Mouse (Mus musculus): ENCODE measurements around the gene Kazn.

Kazn gene

GRCm38 (mm10) chr4:142079629-142080486 is 159.3 kb downstream of the Kazn start:
- no peak for DNase-seq (ENCODE audit: low spot score in 2 of 2)

- DNase-seq (ENCODE audit: low spot score in 2 of 2): no peak
These were observed 161.5 kb downstream of the Kazn start for GRCm38 (mm10) chr4:142077572-142078271.

GRCm38 (mm10) chr4:142076883-142077282 is 162.3 kb downstream of the Kazn start:
- DNase-seq (ENCODE audit: low spot score in 2 of 2): no peak

GRCm38 (mm10) chr4:142075931-142076330 is 163.3 kb downstream of the Kazn start:
- DNase-seq (ENCODE audit: low spot score in 2 of 2): no peak

- no peak for DNase-seq (ENCODE audit: low spot score in 2 of 2)
These were observed 165.0 kb downstream of the Kazn start for GRCm38 (mm10) chr4:142074060-142074732.

GRCm38 (mm10) chr4:142071243-142071991 is 167.8 kb downstream of the Kazn start:
- no peak for DNase-seq (ENCODE audit: low spot score in 2 of 2)

- DNase-seq (ENCODE audit: low spot score in 2 of 2): no peak
These were observed 168.4 kb downstream of the Kazn start for GRCm38 (mm10) chr4:142070840-142071239.

GRCm38 (mm10) chr4:142068899-142069812 is 170.0 kb downstream of the Kazn start:
- no peak for DNase-seq (ENCODE audit: low spot score in 2 of 2)

- no peak for DNase-seq (ENCODE audit: low spot score in 2 of 2)
These were observed 172.6 kb downstream of the Kazn start for GRCm38 (mm10) chr4:142066576-142066975.

GRCm38 (mm10) chr4:142065835-142066234 is 173.4 kb downstream of the Kazn start:
- no peak for DNase-seq (ENCODE audit: low spot score in 2 of 2)

GRCm38 (mm10) chr4:142065270-142065669 is 173.9 kb downstream of the Kazn start:
- no peak for DNase-seq (ENCODE audit: low spot score in 2 of 2)

GRCm38 (mm10) chr4:142064582-142065228 is 174.5 kb downstream of the Kazn start:
- DNase-seq (ENCODE audit: low spot score in 2 of 2): no peak

GRCm38 (mm10) chr4:142063057-142063534 is 176.1 kb downstream of the Kazn start:
- DNase-seq (ENCODE audit: low spot score in 2 of 2): no peak

- DNase-seq (ENCODE audit: low spot score in 2 of 2): no peak
These were observed 177.5 kb downstream of the Kazn start for GRCm38 (mm10) chr4:142061485-142062240.

GRCm38 (mm10) chr4:142060455-142061378 is 178.5 kb downstream of the Kazn start:
- DNase-seq (ENCODE audit: low spot score in 2 of 2): no peak

GRCm38 (mm10) chr4:142059841-142060193 is 179.4 kb downstream of the Kazn start:
- no peak for DNase-seq (ENCODE audit: low spot score in 2 of 2)

GRCm38 (mm10) chr4:142059113-142059840 is 179.9 kb downstream of the Kazn start:
- no peak for DNase-seq (ENCODE audit: low spot score in 2 of 2)
